Mouse (Mus musculus) stomach, adult 2 months (tissue): ENCODE results near the gene Krt6b. TPM values are rescaled to one million over a fixed set of nuclear protein-coding genes. Genes with fewer than 3 reads are reported as not detected.

ENCODE experiments used
- polyA plus RNA-seq: library from polyadenylated mRNA; depleted of rRNA; stranded (reverse); fragments of >200 nt; gene quantifications from 2 replicates; pipeline ENCODE4 v1.2.3, GENCODE M21; 2012; rRNA removed

Gene Krt6b
- 22.6 and 22.8 TPM in 2 replicates for polyA plus RNA-seq

DNA sequence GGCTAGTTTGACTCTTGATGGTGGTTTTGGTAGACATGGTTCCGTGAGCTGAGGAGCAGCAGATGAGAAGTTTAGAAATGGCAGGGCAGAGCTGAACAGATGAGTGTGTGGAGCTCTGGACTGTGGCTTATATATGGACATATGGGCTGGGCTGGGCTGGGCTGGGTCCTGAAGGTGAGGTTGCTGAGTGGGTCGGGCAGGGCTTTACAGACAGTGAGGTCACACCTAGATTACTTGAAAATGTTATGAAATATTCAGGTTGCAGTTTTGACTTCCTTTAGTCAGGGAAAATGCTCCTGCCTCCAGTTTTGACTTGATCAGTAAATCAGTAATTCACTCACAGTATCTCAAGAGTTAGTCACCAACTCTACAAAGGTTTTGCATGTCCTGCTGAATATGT lies at the start of gene Krt6b:
Gene Krt6b (minus strand): TSS at position 101 of the 400 bp plus-strand sequence.

DNA sequence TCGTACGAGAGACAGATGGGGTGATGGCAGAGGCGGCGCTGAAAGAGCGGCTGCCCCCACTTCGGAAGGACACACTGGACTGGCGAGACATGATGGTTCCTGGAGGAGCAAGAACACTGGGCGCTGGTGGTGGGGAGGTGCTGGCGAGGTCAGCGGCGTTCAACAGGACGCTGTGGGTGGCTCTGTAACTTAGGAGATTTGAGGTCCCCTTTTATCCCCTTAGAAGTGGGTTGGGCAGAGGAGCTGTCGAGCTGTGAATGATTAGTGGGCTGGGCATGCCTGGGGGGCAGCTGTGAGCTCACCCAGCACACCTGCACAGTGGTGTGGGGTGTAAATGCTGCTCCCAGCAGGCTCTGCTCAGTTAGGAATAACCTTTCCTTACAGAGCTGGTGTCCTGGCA lies 32.6 kb upstream of the Krt6b start, which contains the start of gene Krt5:
Gene Krt5 (minus strand): TSS at position 179 of the 400 bp plus-strand sequence.

DNA sequence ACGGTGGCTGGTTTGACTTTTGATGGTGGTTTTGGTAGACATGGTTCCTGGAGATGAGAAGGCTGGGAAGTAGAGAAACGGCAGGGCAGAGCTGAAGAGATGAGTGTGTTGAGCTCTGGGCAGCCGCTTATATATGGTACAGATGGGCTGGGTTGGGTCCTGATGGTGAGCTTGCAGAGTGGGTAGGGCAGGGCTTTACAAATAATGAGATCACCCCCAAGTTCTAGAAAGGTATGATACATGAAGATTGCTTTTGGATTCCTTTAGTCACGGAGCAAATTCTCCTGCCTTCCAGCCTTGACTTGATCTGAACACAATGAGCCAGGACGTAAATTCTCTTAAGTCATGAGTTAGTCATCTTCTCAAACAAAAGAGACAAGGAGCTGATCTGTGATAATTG lies 14.1 kb upstream of the Krt6b start, which contains the start of gene Krt6a:
Gene Krt6a (minus strand): TSS at position 101 of the 400 bp plus-strand sequence.

DNA sequence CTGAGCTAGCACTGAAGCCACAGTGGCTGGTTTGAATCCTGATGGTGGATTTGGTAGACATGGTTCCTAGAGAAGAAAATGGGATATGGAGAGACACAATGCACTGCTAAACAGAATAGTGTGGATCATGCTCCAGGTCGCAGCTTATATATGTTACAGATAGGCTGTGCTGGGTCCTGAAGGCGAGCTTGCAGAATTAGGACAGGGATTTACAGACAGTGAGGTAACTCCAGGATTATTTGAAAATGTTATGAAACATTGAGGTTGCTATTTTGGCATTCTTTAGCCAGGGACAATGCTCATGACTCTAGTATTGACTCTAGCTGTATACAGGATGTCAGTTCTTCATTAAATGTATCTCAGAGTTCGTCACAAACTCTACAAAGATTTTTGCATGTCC lies 32.8 kb downstream of the Krt6b start, which contains the start of gene Gm5478:
Gene Gm5478 (minus strand): TSS at position 101 of the 400 bp plus-strand sequence.

DNA sequence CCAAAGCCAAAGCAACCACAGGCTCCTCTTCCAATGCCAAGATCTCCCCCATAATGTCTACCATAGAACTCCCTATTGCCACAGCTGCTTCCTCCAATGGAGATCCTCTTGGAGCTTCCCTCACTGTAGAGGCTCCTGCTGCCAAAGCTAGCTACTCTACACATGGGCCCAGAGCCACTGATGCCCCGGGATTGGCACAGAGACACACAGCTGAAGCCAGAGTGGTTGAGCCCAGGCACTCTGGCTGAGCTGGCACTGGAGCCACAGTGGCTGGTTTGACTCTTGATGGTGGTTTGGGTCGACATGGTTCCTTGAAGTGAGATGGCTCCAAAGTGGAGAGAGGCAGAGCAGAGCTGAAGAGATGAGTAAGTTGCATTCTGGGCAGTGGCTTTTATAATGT lies 52.2 kb downstream of the Krt6b start, which contains the start of gene Gm5414:
Gene Gm5414 (minus strand): TSS at position 305 of the 400 bp plus-strand sequence.

Other genes with a start within 250 kb of the Krt6b start
- gene Krt87, start 241.5 kb downstream of the Krt6b start, polyA plus RNA-seq = 0.04 and 0.14 TPM in 2 replicates
- gene Krt88, start 232.5 kb downstream of the Krt6b start, polyA plus RNA-seq = not detected in 2 replicates
- not detected in 2 replicates for gene Krt81, start 216.5 kb downstream of the Krt6b start, polyA plus RNA-seq
- gene Krt86, start 206.8 kb downstream of the Krt6b start, polyA plus RNA-seq = 0.08 TPM in 1 of 2 replicates, not detected in the other
- 0.15 TPM in 1 of 2 replicates, not detected in the other for gene Krt83, start 188.8 kb downstream of the Krt6b start, polyA plus RNA-seq
- not detected in 2 replicates for gene Gm49425, start 163.0 kb downstream of the Krt6b start, polyA plus RNA-seq
- gene Krt84, start 147.5 kb downstream of the Krt6b start, polyA plus RNA-seq = 0.26 and 0.28 TPM in 2 replicates
- not detected in 2 replicates for gene Krt82, start 129.6 kb downstream of the Krt6b start, polyA plus RNA-seq
- gene Krt90, start 117.3 kb downstream of the Krt6b start, polyA plus RNA-seq = 0.11 and 0.24 TPM in 2 replicates
- gene Krt75, start 106.4 kb downstream of the Krt6b start, polyA plus RNA-seq = 0.73 and 0.98 TPM in 2 replicates
- not detected in 2 replicates for gene Gm5414, start 52.1 kb downstream of the Krt6b start, polyA plus RNA-seq
- not detected in 2 replicates for gene Gm5478, start 32.9 kb downstream of the Krt6b start, polyA plus RNA-seq
- 10.0 and 18.7 TPM in 2 replicates for gene Krt6a, start 14.0 kb upstream of the Krt6b start, polyA plus RNA-seq
- 106 and 147 TPM in 2 replicates for gene Krt5, start 32.6 kb upstream of the Krt6b start, polyA plus RNA-seq
- gene Krt71, start 62.8 kb upstream of the Krt6b start, polyA plus RNA-seq = not detected in 2 replicates
- not detected in 2 replicates for gene Krt72, start 106.2 kb upstream of the Krt6b start, polyA plus RNA-seq
- not detected in 2 replicates for gene Krt73, start 122.1 kb upstream of the Krt6b start, polyA plus RNA-seq
- not detected in 2 replicates for gene Krt2, start 137.9 kb upstream of the Krt6b start, polyA plus RNA-seq
- 315 and 333 TPM in 2 replicates for gene Krt1, start 170.5 kb upstream of the Krt6b start, polyA plus RNA-seq
- gene Krt77, start 189.4 kb upstream of the Krt6b start, polyA plus RNA-seq = 0.04 and 0.05 TPM in 2 replicates
- gene Krt76, start 212.6 kb upstream of the Krt6b start, polyA plus RNA-seq = 0.50 and 0.67 TPM in 2 replicates
- gene Krt4, start 244.4 kb upstream of the Krt6b start, polyA plus RNA-seq = 456 and 601 TPM in 2 replicates